Comparison of ENCODE assay signal across 9 mouse cellular contexts in genomic region chr5:44726546-44727476, GRCm38 (mm10).
DNase-seq lines count a peak whose midpoint lies in the region; ATAC-seq and TF ChIP-seq lines count a peak whose summit lies in the region.
"Had no signal": no experiment of that assay in that cellular context is flagged by ENCODE, and none has a peak within 500 bp of the region (broad histone marks: within the 10 kb centered on the region; RNA-seq: fewer than 3 reads in every experiment).

No protein-coding gene starts in this region.

- WGBS in cerebellum, adult 2 months: 68% methylated on average over 14 of the region's 14 CpGs

- no peaks in the 10 kb centered on the region for H3K4me1 ChIP-seq in cerebellum, adult 2 months (ENCODE audit: control insufficient read depth, insufficient read depth, low read length)
- H3K4me1 ChIP-seq: midbrain, embryonic 12.5 days had no signal

- no peaks in the 10 kb centered on the region for H3K27me3 ChIP-seq in cerebellum, adult 2 months (ENCODE audit: control insufficient read depth, insufficient read depth, low read length)
- H3K27me3 ChIP-seq: midbrain, embryonic 12.5 days had no signal

- TF ChIP-seq CTCF in cerebellum, adult 2 months (IDR thresholded peaks at IDR 0.05; ENCODE audit: borderline replicate concordance, insufficient read depth, low read depth, low read length): no peak

- peak; percentile 32 for DNase-seq in kidney, adult 11 months
- no peak for DNase-seq in kidney, adult 18-20 months
- peak; percentile 27 for DNase-seq in embryo, embryonic 9.5 days (ENCODE audit: extremely low spot score)
- peak; percentile 10 for DNase-seq in lung, postnatal 25 days (ENCODE audit: low spot score)
- DNase-seq in cerebellum, adult 2 months: no peak
- no peak for DNase-seq in layer of hippocampus, postnatal 14 days (ENCODE audit: low spot score in 2 of 2)
- DNase-seq in ovary, postnatal 36 days (ENCODE audit: low spot score): no peak

- H3K27ac ChIP-seq in cerebellum, adult 2 months (ENCODE audit: insufficient read depth, low read length): no peak overlapping the region
- H3K27ac ChIP-seq: midbrain, embryonic 12.5 days had no signal

- peak; percentile 48 to 58; a peak in 2 of 4 replicates for ATAC-seq in hematopoietic stem cell, adult 5-6 weeks (replicated peaks in 1 of 2; ENCODE audit: insufficient read depth in 1 of 2, low FRiP score in 2 of 2, low TSS enrichment in 1 of 2, low read depth in 1 of 2, poor library complexity in 2 of 2, severe bottlenecking in 2 of 2)

- no peak for TF ChIP-seq POLR2A in cerebellum, adult 2 months (IDR thresholded peaks at IDR 0.05; ENCODE audit: borderline replicate concordance, insufficient read depth, low read length)

- H3K4me3 ChIP-seq in cerebellum, adult 2 months (replicated peaks; ENCODE audit: insufficient read depth, low read depth, low read length): no peak overlapping the region
- H3K4me3 ChIP-seq: midbrain, embryonic 12.5 days had no signal

Comparison
In these comparisons a context has a peak if more than half of its experiments do, and no peak if none do; other contexts are left out.
1. DNase-seq: peak in kidney, adult 11 months (single experiment), embryo, embryonic 9.5 days (single experiment) and lung, postnatal 25 days (single experiment); none in kidney, adult 18-20 months (single experiment), cerebellum, adult 2 months (0 of 2), layer of hippocampus, postnatal 14 days (0 of 2) and ovary, postnatal 36 days (single experiment).